Mouse (Mus musculus): ENCODE measurements around the gene Gpa33. TPM values are rescaled to one million over a fixed set of nuclear protein-coding genes. Genes with fewer than 3 reads are reported as not detected.
A peak's percentile ranks its signal among the peaks of the same experiment; 100 is the strongest.

Gpa33 gene
- total and polyA plus RNA-seq, 3 experiments = 0.04 TPM; not detected in 2

DNA sequence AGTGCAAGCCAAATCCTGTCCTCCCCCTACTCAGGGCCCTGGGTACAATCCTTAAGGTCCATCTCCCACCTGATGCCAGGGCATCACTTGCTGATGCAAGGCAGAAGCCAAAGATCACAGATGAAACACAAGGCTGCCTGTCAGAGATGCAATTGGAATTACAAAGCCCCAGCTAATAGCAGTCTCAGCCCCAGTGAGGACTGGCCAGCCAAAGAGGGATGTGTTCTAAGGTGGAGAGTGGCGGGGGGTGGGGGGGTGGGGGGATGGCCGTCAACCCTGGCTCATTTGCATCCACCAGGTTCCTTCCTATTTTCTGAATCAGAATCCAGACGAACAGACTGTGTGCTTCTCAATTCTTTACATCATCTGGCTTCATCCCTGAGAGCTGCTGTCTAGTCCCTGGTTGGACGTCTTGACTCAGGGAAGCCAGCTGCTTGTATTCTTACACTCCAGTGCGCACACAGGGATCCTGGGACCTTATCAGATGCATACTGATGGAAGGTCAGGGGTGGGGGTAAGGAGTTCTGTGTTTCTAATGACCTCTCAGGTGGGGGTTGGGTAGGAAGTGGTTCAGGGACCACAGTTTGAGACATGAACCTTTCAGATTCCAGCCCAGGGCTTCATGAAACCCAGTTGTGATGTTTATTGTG, 5.2 kb downstream of the Gpa33 start:
- H3K9ac ChIP-seq (ENCODE audit: insufficient read depth, low read depth) = no peak overlapping the region
- H3K27ac ChIP-seq (ENCODE audit: insufficient read depth, low read depth) = no peak overlapping the region
- H3K9me3 ChIP-seq (replicated peaks; ENCODE audit: low read length) = no peaks in the 10 kb centered on the region
- no peak overlapping the region for H3K4me3 ChIP-seq (replicated peaks in 1 of 3; ENCODE audit: low read depth in 2 of 3, low read length in 2 of 3, poor library complexity in 1 of 3)
- no peak overlapping the region for H3K4me2 ChIP-seq (ENCODE audit: insufficient read depth, low read depth, poor library complexity, severe bottlenecking)
- dilution Hi-C loops (cut with MboI; ENCODE audit: extremely low pct_ligation_motif_present, extremely low pct_unique_long_range_greater_than_20kb, low sequenced_read_pairs) = no loop called here
- H3K4me1 ChIP-seq (ENCODE audit: control insufficient read depth in 1 of 2, insufficient read depth in 2 of 2) = peaks cover 6 to 12% of the 10 kb centered on the region in 2 experiments
- TF ChIP-seq KAT2A (IDR thresholded peaks at IDR 0.05; ENCODE audit: insufficient replicate concordance, low read length) = no peak
- TF ChIP-seq MYC (IDR thresholded peaks at IDR 0.05; ENCODE audit: low read depth, low read length) = no peak
- no peak for TF ChIP-seq TBP (conservative IDR thresholded peaks at IDR 0.05; ENCODE audit: low read depth, low read length)
- no peak for TF ChIP-seq CHD2 (IDR thresholded peaks at IDR 0.05; ENCODE audit: low read length)
- no peak for TF ChIP-seq JUND (conservative IDR thresholded peaks at IDR 0.05; ENCODE audit: low read depth, low read length)
- no peaks in the 10 kb centered on the region for H3K36me3 ChIP-seq (replicated peaks in 1 of 2; ENCODE audit: control insufficient read depth in 1 of 2, insufficient read depth in 1 of 2, low read length in 1 of 2)
- H3K27me3 ChIP-seq (replicated peaks) = no peaks in the 10 kb centered on the region
- in situ Hi-C loops (cut with MboI; ENCODE audit: low pct_ligation_motif_present, low pct_unique_long_range_greater_than_20kb, low sequenced_read_pairs) = no loop called here
- DNase-seq (ENCODE audit: extremely low read depth) = peak; percentile 24
- H3K79me2 ChIP-seq (replicated peaks; ENCODE audit: control insufficient read depth, extremely low read depth, insufficient read depth, poor library complexity, severe bottlenecking) = no peaks in the 10 kb centered on the region

GRCm38 (mm10) chr1:166137244-166137938, 7.4 kb downstream of the Gpa33 start:
- no peak overlapping the region for H3K27ac ChIP-seq (ENCODE audit: insufficient read depth, low read depth)
- no peak overlapping the region for H3K4me3 ChIP-seq (replicated peaks in 1 of 3; ENCODE audit: low read depth in 2 of 3, low read length in 2 of 3, poor library complexity in 1 of 3)
- H3K79me2 ChIP-seq (replicated peaks; ENCODE audit: control insufficient read depth, extremely low read depth, insufficient read depth, poor library complexity, severe bottlenecking) = no peaks in the 10 kb centered on the region
- no peak for DNase-seq (ENCODE audit: extremely low read depth)
- H3K9ac ChIP-seq (ENCODE audit: insufficient read depth, low read depth) = no peak overlapping the region
- no peaks in the 10 kb centered on the region for H3K9me3 ChIP-seq (replicated peaks; ENCODE audit: low read length)
- H3K27me3 ChIP-seq (replicated peaks) = no peaks in the 10 kb centered on the region
- TF ChIP-seq RAD21 (IDR thresholded peaks at IDR 0.05; ENCODE audit: low read depth, low read length) = no peak
- TF ChIP-seq MEF2A (IDR thresholded peaks at IDR 0.05; ENCODE audit: borderline replicate concordance, low read depth, low read length) = no peak
- no peak for TF ChIP-seq ZKSCAN1 (IDR thresholded peaks at IDR 0.05; ENCODE audit: borderline replicate concordance, low read depth, low read length)
- no peak for TF ChIP-seq EP300 (IDR thresholded peaks at IDR 0.05; ENCODE audit: low read length)
- no peak for TF ChIP-seq HCFC1 (IDR thresholded peaks at IDR 0.05; ENCODE audit: low read depth, low read length)
- no peak for TF ChIP-seq SMC3 (IDR thresholded peaks at IDR 0.05; ENCODE audit: low read depth, low read length)
- TF ChIP-seq ELF1 (IDR thresholded peaks at IDR 0.05; ENCODE audit: low read depth, low read length) = no peak
- TF ChIP-seq IRF4 (IDR thresholded peaks at IDR 0.05; ENCODE audit: low read depth, low read length) = no peak
- no peak for TF ChIP-seq JUN (IDR thresholded peaks at IDR 0.05; ENCODE audit: insufficient read depth, low read depth, low read length)
- TF ChIP-seq KAT2A (IDR thresholded peaks at IDR 0.05; ENCODE audit: insufficient replicate concordance, low read length) = no peak
- TF ChIP-seq TBP (conservative IDR thresholded peaks at IDR 0.05; ENCODE audit: low read depth, low read length) = no peak
- no peak for TF ChIP-seq MYC (IDR thresholded peaks at IDR 0.05; ENCODE audit: low read depth, low read length)
- no peak for TF ChIP-seq GABPA (IDR thresholded peaks at IDR 0.05; ENCODE audit: insufficient replicate concordance, low read depth, low read length)
- TF ChIP-seq MAX (IDR thresholded peaks at IDR 0.05; ENCODE audit: low read length) = no peak
- no peak for TF ChIP-seq CTCF (conservative IDR thresholded peaks at IDR 0.05 in 1 of 2, IDR thresholded peaks at IDR 0.05 in 1 of 2; ENCODE audit: low read depth in 2 of 2, low read length in 2 of 2)
- no peak for TF ChIP-seq JUND (conservative IDR thresholded peaks at IDR 0.05; ENCODE audit: low read depth, low read length)
- no peak for TF ChIP-seq POLR2AphosphoS2 (IDR thresholded peaks at IDR 0.05; ENCODE audit: low read depth, low read length)
- no peak for TF ChIP-seq TCF12 (IDR thresholded peaks at IDR 0.05; ENCODE audit: low read depth, low read length)
- H3K4me2 ChIP-seq (ENCODE audit: insufficient read depth, low read depth, poor library complexity, severe bottlenecking) = no peak overlapping the region
- dilution Hi-C loops (cut with MboI; ENCODE audit: extremely low pct_ligation_motif_present, extremely low pct_unique_long_range_greater_than_20kb, low sequenced_read_pairs) (no loop called here), in situ Hi-C loops (cut with MboI; ENCODE audit: low pct_ligation_motif_present, low pct_unique_long_range_greater_than_20kb, low sequenced_read_pairs) (no loop called here)
- H3K4me1 ChIP-seq (ENCODE audit: control insufficient read depth in 1 of 2, insufficient read depth in 2 of 2) = peaks cover 4 to 12% of the 10 kb centered on the region in 2 experiments; a peak in 3 of 4 replicates
- no peaks in the 10 kb centered on the region for H3K36me3 ChIP-seq (replicated peaks in 1 of 2; ENCODE audit: control insufficient read depth in 1 of 2, insufficient read depth in 1 of 2, low read length in 1 of 2)

All from CH12.LX (cell line).